Mouse (Mus musculus) cerebellum, adult 2 months (tissue): ENCODE results near the gene Kif26a.

Experiments used
- CTCF ChIP-seq: fragments of 200-500 bp; IDR thresholded peaks from 2 replicates; pipeline ENCODE4 v1.5.1; 2011; ENCODE audit warnings: low read depth, mild to moderate bottlenecking, control low read depth, low read length, moderate library complexity, borderline replicate concordance; ENCODE audit not compliant: insufficient read depth
- POLR2A ChIP-seq: fragments of 200-500 bp; IDR thresholded peaks from 2 replicates; pipeline ENCODE4 v1.6.1; 2011; ENCODE audit warnings: low read length, control low read depth, borderline replicate concordance; ENCODE audit not compliant: insufficient read depth

DNA sequence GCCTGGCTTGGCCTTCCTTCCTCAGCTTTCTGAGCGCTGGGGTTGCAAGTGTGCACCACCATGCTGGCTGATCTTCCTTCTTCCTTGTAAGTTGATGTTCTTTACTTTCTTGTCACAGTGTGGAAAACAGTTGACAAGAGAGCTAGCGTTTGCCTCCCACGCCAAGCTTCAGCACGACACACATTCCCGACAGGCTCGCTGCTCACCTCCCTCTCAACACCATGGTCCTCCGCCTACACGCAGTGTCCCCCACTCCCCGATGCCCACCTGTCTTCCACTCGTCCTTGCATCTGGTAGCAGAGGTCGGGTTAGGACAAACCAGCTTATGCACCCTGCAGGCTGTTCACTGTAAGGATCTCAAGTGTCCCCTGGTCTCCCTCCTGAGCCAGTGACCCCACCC, 41.1 kb upstream of the Kif26a start:
- TF ChIP-seq CTCF (no peak), POLR2A (no peak)
